Mouse (Mus musculus) fibroblast of lung, adult 2 months (primary cell): ENCODE results near the gene Sit1.
"Not testable (repeated sequence)": the region's sequence is repeated elsewhere in the genome, so short reads cannot be mapped to it uniquely, and the experiment has no call there.

Experiments used
- DNase-seq: peaks from one replicate; pipeline ENCODE4 v3.0.0-alpha.2; 2011; ENCODE audit warnings: low read depth

Gene Sit1

DNA sequence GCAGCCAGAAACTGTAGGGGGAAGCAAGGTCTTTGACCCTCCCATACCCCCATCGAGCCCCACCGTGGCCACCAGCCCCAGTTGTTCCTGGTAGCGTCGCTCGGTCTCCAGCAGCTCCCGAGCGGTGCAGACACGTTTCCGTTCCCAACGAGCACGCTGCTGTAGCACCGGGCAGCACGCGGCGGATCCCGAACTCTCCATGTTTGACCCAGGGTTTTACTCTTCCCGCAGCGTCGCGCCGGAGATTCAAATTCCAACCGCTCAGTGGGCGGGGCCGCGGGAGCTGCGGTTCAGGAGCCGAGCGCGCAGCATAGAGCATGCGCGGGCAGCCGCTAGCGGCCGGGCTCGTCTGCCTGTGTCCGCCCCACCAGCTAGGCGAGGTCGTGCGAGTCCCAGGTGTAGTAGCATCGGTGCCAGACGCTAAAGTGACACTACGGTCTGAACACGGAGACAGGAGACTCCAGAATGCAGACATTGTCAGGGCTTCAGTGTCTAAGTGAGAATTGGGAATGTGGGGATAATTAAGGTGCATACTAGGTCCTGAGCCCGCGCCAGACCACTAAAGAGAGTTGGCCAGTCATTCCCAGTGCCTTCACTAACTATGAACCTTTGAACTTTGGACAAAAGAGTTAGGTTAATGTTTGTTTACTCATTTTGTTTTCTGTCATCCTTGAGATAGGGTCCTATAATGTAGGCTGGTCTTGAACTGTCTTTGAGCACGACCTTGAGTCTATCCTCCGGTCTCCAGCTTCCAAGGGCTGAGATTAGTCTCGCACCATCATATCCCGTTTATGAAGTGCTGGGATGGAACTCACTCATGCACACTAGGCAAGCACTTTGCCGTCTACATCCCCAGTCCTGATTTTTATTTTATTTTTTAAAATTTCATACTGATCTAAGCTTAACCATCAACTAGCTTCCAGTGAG lies 16.1 kb upstream of the Sit1 start, which contains the start of gene Arhgef39:
Gene Arhgef39 (minus strand): TSS at position 289 of the 927 bp plus-strand sequence.
- no peak for DNase-seq

GRCm38 (mm10) chr4:43498983-43499382 lies 15.4 kb upstream of the Sit1 start:
- no peak for DNase-seq

DNA sequence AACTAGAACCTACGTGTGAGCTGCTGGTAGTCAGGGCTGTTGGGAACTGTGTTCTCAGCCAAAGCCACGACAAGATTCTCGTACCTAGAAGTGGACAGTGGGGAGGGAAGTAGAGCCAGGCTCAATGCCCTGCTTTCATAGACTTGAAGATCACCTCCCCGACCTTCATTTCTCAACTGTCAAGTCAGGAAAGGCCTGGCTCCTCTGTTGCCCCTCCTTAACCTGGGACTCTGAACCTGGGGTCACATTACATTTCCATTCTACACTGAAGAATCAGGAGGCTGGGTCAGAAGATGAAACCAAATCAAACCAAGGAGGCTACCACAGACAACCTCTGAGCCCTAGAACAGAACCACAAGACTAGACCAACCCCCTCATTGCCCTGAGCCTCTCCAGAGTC lies 14.4 kb upstream of the Sit1 start:
- DNase-seq: no peak

DNA sequence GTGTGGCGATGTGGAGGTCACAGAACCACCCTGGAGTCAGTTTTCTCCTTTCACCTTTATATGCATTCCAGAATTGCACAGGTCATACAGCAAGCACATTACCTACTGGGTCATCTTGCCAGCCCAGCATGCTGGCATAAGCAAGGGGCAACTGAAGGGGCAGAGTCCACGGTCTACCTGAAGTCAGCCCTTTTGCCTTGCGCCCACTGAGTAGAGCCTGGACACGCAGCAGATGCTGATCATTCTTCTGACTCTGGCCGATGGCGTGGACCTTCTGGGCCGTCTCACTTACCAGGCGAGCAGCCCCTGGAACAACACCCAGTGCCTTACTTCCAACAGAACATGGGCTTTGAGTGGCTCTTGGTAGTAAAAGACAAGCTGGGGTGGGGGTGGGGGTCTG lies 13.9 kb upstream of the Sit1 start:
- DNase-seq: no peak

GRCm38 (mm10) chr4:43496587-43496986 lies 13.1 kb upstream of the Sit1 start:
- DNase-seq: no peak

GRCm38 (mm10) chr4:43493846-43494240 lies 10.3 kb upstream of the Sit1 start:
- no peak for DNase-seq

- DNase-seq: peak; percentile 87
Measured at GRCm38 (mm10) chr4:43493186-43493845, 9.8 kb upstream of the Sit1 start.

GRCm38 (mm10) chr4:43492821-43493185 lies 9.3 kb upstream of the Sit1 start, which contains the start of gene Ccdc107:
Gene Ccdc107 (plus strand): TSS chr4:43492900.
- peak; percentile 93 for DNase-seq

DNA sequence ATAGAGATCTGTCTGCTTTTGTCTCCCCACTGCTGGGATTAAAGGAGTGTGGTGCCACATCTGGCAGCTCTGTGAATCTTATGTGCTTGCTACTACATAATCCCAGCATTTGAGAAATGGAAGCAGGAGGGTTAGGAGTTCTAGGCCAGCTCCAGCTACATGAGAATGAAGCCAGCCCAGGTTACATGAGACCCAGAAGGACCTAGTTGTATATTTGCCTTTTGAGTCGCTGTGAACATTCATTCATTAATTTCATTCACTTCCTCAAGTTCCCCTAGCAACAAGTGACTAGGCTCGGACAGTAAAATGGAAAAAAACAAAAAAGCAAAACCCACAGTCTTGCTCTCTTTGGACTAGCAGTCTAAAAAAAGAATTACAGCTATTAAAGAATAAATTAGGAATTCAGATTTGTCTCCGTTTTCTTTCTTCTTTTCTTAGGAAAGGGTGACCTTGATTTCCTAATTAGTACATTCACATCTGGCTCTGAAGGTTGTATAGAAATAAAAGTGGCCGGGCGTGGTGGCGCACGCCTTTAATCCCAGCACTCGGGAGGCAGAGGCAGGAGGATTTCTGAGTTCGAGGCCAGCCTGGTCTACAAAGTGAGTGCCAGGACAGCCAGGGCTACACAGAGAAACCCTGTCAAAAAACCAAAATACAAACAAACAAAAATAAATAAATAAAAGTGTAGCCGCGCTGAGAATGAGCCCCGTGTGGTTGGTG lies 8.7 kb upstream of the Sit1 start:
- DNase-seq: no peak

- no peak for DNase-seq
Measured at GRCm38 (mm10) chr4:43490801-43491200, 7.3 kb upstream of the Sit1 start.

- DNase-seq: no peak
Measured at GRCm38 (mm10) chr4:43489611-43490010, 6.1 kb upstream of the Sit1 start.

DNA sequence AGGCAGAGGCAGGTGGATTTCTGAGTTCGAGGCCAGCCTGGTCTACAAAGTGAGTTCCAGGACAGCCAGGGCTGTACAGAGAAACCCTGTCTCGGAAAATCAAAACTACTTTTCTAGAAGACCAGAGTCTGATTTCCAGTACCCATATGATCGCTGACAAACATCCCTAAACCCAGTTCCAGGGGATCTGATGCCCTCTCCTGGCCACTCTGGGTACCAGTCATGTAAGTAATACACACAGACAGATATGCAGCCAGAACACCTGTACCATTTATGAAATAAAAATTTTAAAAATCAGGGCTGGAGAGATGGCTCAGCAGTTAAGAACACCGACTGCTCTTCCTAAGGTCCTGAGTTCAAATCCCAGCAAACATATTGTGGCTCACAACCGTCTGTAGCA lies 2.1 kb upstream of the Sit1 start:
- DNase-seq: not testable (repeated sequence)

- no peak for DNase-seq
Measured at GRCm38 (mm10) chr4:43482591-43482990, 943 bp downstream of the Sit1 start.

DNA sequence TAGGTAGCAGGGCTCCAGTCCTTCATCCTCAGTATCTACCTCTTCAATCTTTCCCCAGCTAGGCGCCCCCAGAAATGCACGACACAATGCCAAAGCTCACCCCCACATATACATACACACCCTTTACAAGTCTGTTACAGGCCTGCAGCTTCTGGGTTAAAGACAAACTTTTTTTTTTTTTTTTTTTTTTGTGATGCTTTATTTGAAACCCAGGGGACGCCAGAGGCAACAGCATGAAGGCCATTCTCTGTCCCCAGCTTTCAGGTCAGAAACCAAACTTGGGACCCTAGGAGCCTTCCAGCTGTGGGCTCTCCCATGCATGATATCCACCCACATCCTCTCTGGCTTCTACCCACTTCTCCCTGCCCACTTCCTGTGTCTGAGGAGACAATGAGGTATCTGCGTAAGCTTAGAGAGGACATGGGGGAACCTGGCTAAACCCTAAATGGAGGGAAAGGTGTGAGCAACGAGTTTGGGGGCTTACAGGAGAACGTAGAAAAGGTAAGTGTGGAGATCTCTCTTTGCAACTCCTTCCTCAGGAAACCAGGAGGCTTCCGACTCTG lies 1.6 kb downstream of the Sit1 start:
- DNase-seq: no peak

DNA sequence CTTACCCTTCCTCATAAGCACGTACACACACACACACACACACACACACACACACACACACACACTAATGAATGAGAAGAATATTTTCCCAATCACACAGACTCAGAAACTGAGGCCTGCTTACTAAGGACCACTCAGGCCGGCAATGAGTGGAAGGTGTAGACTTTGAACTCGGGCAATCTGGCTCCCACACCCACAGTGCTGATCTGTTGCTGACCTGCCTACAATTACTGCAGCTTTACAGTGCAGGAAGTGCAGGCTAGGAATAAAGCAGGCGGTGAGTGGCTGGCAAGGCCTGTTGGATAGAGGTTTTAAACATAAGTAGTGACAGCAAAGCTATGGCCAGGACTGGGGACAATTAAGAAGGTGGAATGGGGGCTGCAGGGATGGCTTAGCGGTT lies 2.5 kb downstream of the Sit1 start:
- DNase-seq: no peak

GRCm38 (mm10) chr4:43478906-43479832 lies 4.4 kb downstream of the Sit1 start:
- no peak for DNase-seq

DNA sequence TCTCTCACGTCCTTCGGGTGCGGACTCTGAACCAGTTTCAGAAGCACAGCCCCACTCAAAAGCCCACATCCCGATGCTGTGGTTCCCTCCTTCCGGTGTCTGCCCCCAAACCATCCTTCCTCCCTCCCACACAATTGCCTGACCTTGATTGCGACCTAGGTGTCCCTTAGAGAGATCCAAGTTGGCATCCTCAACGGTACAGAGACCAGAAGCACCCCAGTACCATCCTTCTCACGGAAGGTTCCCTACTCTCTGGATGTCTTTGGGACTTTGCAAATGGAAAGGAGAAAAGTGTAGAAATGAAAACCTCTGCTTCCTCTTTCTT lies 5.0 kb downstream of the Sit1 start:
- no peak for DNase-seq

DNA sequence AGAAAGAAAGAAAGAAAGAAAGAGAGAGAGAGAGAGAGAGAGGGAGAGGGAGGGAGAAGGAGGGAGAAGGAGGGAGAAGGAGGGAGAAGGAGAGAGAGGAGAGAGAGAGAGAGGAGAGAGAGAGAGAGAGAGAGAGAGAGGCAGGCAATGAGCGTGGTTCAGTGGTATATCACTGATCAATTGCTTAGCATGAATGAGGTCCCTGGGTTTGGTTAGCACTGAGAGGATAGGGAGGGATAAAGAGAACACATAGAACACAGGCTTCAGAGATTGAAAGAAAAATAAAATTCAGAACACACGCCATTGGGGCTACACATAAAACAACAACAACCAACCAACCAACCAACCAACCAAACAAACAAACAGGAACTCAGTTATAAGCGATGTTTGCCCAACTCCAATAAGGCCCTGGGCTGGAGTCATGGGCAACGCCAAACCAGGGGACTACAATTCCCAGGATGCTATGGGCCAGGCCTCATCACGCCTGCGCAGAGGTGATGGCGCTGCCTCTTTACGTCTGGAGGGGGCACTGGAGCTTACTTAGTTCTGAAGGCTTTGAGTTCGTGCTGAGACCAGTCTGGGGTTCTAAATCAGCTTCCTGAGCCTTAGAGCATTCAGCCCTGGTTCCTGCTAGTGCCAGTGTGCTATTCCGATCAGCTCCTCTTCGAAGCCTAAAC lies 5.5 kb downstream of the Sit1 start:
- peak; percentile 63 for DNase-seq

DNA sequence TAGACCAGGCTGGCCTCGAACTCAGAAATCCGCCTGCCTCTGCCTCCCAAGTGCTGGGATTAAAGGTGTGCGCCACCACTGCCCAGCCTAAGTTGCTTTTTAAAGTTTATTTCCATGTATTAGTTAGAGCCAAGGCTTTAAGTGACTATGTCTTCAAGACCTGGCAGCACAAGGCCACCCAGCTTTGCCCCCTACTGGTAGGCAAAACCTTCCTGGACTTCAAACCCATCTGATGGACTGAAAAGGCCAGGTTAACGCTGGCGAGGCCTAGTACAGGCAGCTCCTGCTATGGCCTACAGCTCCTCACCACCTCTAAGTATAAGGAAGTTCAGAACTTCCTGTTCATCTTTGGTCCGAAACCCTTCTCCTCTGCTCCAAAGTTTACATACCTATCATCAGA lies 6.9 kb downstream of the Sit1 start:
- DNase-seq: no peak

GRCm38 (mm10) chr4:43473636-43474035 lies 9.9 kb downstream of the Sit1 start:
- no peak for DNase-seq

DNA sequence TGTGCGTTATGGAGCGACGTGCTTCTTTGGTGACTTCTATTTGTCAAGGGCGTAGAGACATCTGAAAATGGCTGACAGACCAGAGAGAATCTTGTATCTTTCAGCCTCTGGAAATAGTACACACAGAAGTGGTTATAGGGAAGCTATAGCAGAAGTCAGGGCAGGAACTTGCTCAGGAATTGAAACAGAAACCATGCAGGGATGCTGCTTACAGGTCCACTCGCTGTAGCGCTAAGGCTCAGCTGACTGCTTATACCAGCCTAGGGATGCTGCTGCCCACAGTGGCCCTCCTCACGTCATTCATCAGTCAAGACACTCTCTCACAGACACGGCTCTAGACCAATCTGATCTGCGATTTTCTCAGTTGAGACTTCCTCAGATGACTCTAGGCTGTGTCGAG lies 13.2 kb downstream of the Sit1 start:
- no peak for DNase-seq
